Mouse (Mus musculus) MEL (cell line): Measurements from ENCODE around the gene Cfap43. TPM values are rescaled to one million over a fixed set of nuclear protein-coding genes. Genes with fewer than 3 reads are reported as not detected.

Experiments used
- DNase-seq: peaks from one replicate; pipeline ENCODE4 v3.0.0; 2011; ENCODE audit warnings: low read depth, low spot score
- H3K27ac ChIP-seq: 2 replicates; pipeline ENCODE4 v1.5.1; 2012; ENCODE audit warnings: low read depth, mild to moderate bottlenecking, control low read depth, low read length, moderate library complexity; ENCODE audit not compliant: control insufficient read depth
- H3K27me3 ChIP-seq, 2 experiments: fragments of 150-350 bp in 1 of 2; sonication (generic) in 1 of 2; 2 replicates each; pipeline ENCODE4 v1.6.1; 2012; ENCODE audit warnings: low read length in 2 of 2, mild to moderate bottlenecking in 2 of 2, improper control_type of control experiment in 1 of 2, moderate library complexity in 1 of 2; ENCODE audit not compliant: insufficient read depth in 2 of 2, control insufficient read depth in 1 of 2
- H3K36me3 ChIP-seq, 2 experiments: 2 replicates each; pipeline ENCODE4 v1.6.1; 2012 to 2014; ENCODE audit warnings: low read length in 2 of 2, improper control_type of control experiment in 1 of 2, inconsistent platforms in 1 of 2, mild to moderate bottlenecking in 1 of 2; ENCODE audit not compliant: insufficient read depth in 2 of 2, control insufficient read depth in 1 of 2
- H3K4me1 ChIP-seq, 2 experiments: fragments of 150-350 bp in 1 of 2; sonication (generic) in 1 of 2; 2 replicates each; pipeline ENCODE4 v1.6.1; 2012; ENCODE audit warnings: low read length in 2 of 2, improper control_type of control experiment in 1 of 2, mild to moderate bottlenecking in 1 of 2; ENCODE audit not compliant: insufficient read depth in 2 of 2, control insufficient read depth in 1 of 2
- H3K4me3 ChIP-seq, 2 experiments: fragments of 150-350 bp in 1 of 2; sonication (generic) in 1 of 2; 2 replicates each; pipeline ENCODE4 v1.5.1; 2012; ENCODE audit warnings: low read depth in 2 of 2, low read length in 2 of 2, mild to moderate bottlenecking in 2 of 2, moderate library complexity in 2 of 2, control low read depth in 1 of 2, improper control_type of control experiment in 1 of 2; ENCODE audit not compliant: control insufficient read depth in 1 of 2, insufficient read depth in 1 of 2
- H3K79me2 ChIP-seq: 2 replicates; pipeline ENCODE4 v1.6.1; 2012; ENCODE audit warnings: mild to moderate bottlenecking, low read length, moderate library complexity; ENCODE audit not compliant: control insufficient read depth, poor library complexity, insufficient read depth
- H3K9ac ChIP-seq: 2 replicates; pipeline ENCODE4 v1.6.1; 2012; ENCODE audit warnings: low read depth, mild to moderate bottlenecking, control low read depth, low read length, moderate library complexity; ENCODE audit not compliant: control insufficient read depth, poor library complexity, severe bottlenecking
- H3K9me3 ChIP-seq: fragments of 150-350 bp; sonication (generic); replicated peaks from 2 replicates; pipeline ENCODE4 v1.6.1; 2012; ENCODE audit warnings: mild to moderate bottlenecking, low read length, improper control_type of control experiment, moderate library complexity; ENCODE audit not compliant: insufficient read depth
- CHD2 ChIP-seq: IDR thresholded peaks from 2 replicates; pipeline ENCODE4 v1.6.1; 2011; ENCODE audit warnings: low read length, improper control_type of control experiment
- CTCF ChIP-seq, 3 experiments: IDR thresholded peaks in 2 of 3; conservative IDR thresholded peaks in 1 of 3; 2 replicates each; pipeline ENCODE4 v1.5.1; 2011 to 2012; ENCODE audit warnings: low read length in 3 of 3, low read depth in 2 of 3, mild to moderate bottlenecking in 2 of 3, improper control_type of control experiment in 1 of 3, inconsistent platforms in 1 of 3, mixed read lengths in 1 of 3, moderate library complexity in 1 of 3; ENCODE audit not compliant: control insufficient read depth in 1 of 3, insufficient read depth in 1 of 3, poor library complexity in 1 of 3, severe bottlenecking in 1 of 3
- E2F4 ChIP-seq: IDR thresholded peaks from 2 replicates; pipeline ENCODE4 v1.6.1; 2011; ENCODE audit warnings: low read depth, low read length, improper control_type of control experiment, borderline replicate concordance
- ELF1 ChIP-seq: IDR thresholded peaks from 2 replicates; pipeline ENCODE4 v1.6.1; 2014; ENCODE audit warnings: low read depth, mild to moderate bottlenecking, inconsistent platforms, low read length, improper control_type of control experiment, moderate library complexity
- EP300 ChIP-seq, 2 experiments: IDR thresholded peaks; 2 replicates each; pipeline ENCODE4 v1.6.1; 2011; ENCODE audit warnings: improper control_type of control experiment in 2 of 2, low read length in 2 of 2, low read depth in 1 of 2, mild to moderate bottlenecking in 1 of 2
- GABPA ChIP-seq: IDR thresholded peaks from 2 replicates; pipeline ENCODE4 v1.6.1; 2012; ENCODE audit warnings: low read depth, mild to moderate bottlenecking, inconsistent platforms, low read length, improper control_type of control experiment, moderate library complexity
- GATA1 ChIP-seq: IDR thresholded peaks from 2 replicates; pipeline ENCODE4 v1.6.1; 2011; ENCODE audit warnings: low read depth, low read length, improper control_type of control experiment
- HCFC1 ChIP-seq: IDR thresholded peaks from 2 replicates; pipeline ENCODE4 v1.6.1; 2012; ENCODE audit warnings: low read depth, mild to moderate bottlenecking, inconsistent platforms, low read length, improper control_type of control experiment, moderate library complexity
- KAT2A ChIP-seq: conservative IDR thresholded peaks from 2 replicates; pipeline ENCODE4 v1.6.1; 2012; ENCODE audit warnings: low read depth, low read length, improper control_type of control experiment, inconsistent platforms
- MAFK ChIP-seq: IDR thresholded peaks from 2 replicates; pipeline ENCODE4 v1.6.1; 2011; ENCODE audit warnings: low read depth, mild to moderate bottlenecking, low read length, improper control_type of control experiment, borderline replicate concordance
- MYB ChIP-seq: IDR thresholded peaks from 2 replicates; pipeline ENCODE4 v1.6.1; 2011; ENCODE audit warnings: mild to moderate bottlenecking, low read depth, low read length, improper control_type of control experiment
- MYC ChIP-seq: IDR thresholded peaks from 2 replicates; pipeline ENCODE4 v1.6.1; 2011; ENCODE audit warnings: low read depth, mild to moderate bottlenecking, low read length, improper control_type of control experiment, moderate library complexity
- NELFE ChIP-seq: IDR thresholded peaks from 2 replicates; pipeline ENCODE4 v1.6.1; 2011; ENCODE audit warnings: low read depth, low read length, improper control_type of control experiment
- POLR2A ChIP-seq, 2 experiments: IDR thresholded peaks; 2 replicates each; pipeline ENCODE4 v1.6.1; 2011 to 2012; ENCODE audit warnings: low read length in 2 of 2, mild to moderate bottlenecking in 2 of 2, control low read depth in 1 of 2, improper control_type of control experiment in 1 of 2, low read depth in 1 of 2, moderate library complexity in 1 of 2; ENCODE audit not compliant: control insufficient read depth in 1 of 2, insufficient read depth in 1 of 2, poor library complexity in 1 of 2
- POLR2AphosphoS5 ChIP-seq: IDR thresholded peaks from 2 replicates; pipeline ENCODE4 v1.6.1; 2012; ENCODE audit warnings: low read depth, borderline replicate concordance, mild to moderate bottlenecking, inconsistent platforms, low read length, moderate library complexity, mixed read lengths
- TAL1 ChIP-seq: IDR thresholded peaks from 2 replicates; pipeline ENCODE4 v1.6.1; 2012; ENCODE audit warnings: mild to moderate bottlenecking, inconsistent platforms, low read length, moderate library complexity, mixed read lengths
- UBTF ChIP-seq: IDR thresholded peaks from 2 replicates; pipeline ENCODE4 v1.6.1; 2012; ENCODE audit warnings: low read depth, mild to moderate bottlenecking, inconsistent platforms, low read length, improper control_type of control experiment, moderate library complexity, borderline replicate concordance; ENCODE audit not compliant: insufficient read depth
- USF1 ChIP-seq: IDR thresholded peaks from 2 replicates; pipeline ENCODE4 v1.6.1; 2014; ENCODE audit warnings: low read depth, mild to moderate bottlenecking, inconsistent platforms, low read length, improper control_type of control experiment, moderate library complexity
- USF2 ChIP-seq, 2 experiments: IDR thresholded peaks; 2 replicates each; pipeline ENCODE4 v1.6.1; 2011 to 2012; ENCODE audit warnings: improper control_type of control experiment in 2 of 2, low read length in 2 of 2, borderline replicate concordance in 1 of 2, inconsistent platforms in 1 of 2, low read depth in 1 of 2, mild to moderate bottlenecking in 1 of 2; ENCODE audit not compliant: insufficient read depth in 1 of 2
- ZNF384 ChIP-seq: IDR thresholded peaks from 2 replicates; pipeline ENCODE4 v1.6.1; 2012; ENCODE audit warnings: low read depth, mild to moderate bottlenecking, inconsistent platforms, low read length, improper control_type of control experiment
- polyA plus RNA-seq, 2 experiments: library from polyadenylated mRNA; stranded (reverse) in 1 of 2; unstranded in 1 of 2; fragments of >175 nt in 1 of 2; fragments of >200 nt in 1 of 2; gene quantifications; 2 replicates each; pipeline versions ENCODE4 v1.2.1 to v1.2.4; 2012; ENCODE audit warnings: low replicate concordance in 2 of 2, low read depth in 1 of 2; ENCODE audit not compliant: insufficient read length in 2 of 2, insufficient read depth in 1 of 2, missing spikeins in 1 of 2
- total RNA-seq: library from RNA; depleted of rRNA; stranded (reverse); fragments of 300-350 nt; gene quantifications from 2 replicates; pipeline ENCODE4 v1.2.3, GENCODE M21; 2012

The Cfap43 gene
- total and polyA plus RNA-seq, 3 experiments, result 0.10 to 0.12 TPM; not detected in 1

- Histone ChIP-seq H3K4me3 (no peak overlapping the region), H3K9me3 (no peaks in the 10 kb centered on the region), H3K36me3 (no peaks in the 10 kb centered on the region), H3K4me1 (no peaks in the 10 kb centered on the region), H3K79me2 (no peaks in the 10 kb centered on the region), H3K9ac (no peak overlapping the region), H3K27me3 (peaks cover 0 to 3% of the 10 kb centered on the region in 2 experiments; a peak in 2 of 4 replicates), H3K27ac (no peak overlapping the region)
- DNase-seq, result no peak
- TF ChIP-seq HCFC1 (no peak), POLR2AphosphoS5 (no peak), TAL1 (no peak), GABPA (no peak), MYB (no peak), POLR2A (IDR thresholded peaks at IDR 0.05; ENCODE audit: control insufficient read depth in 1 of 2, insufficient read depth in 1 of 2, low read depth in 1 of 2, low read length in 2 of 2, poor library complexity in 1 of 2) (no peak), NELFE (no peak), GATA1 (no peak)
Observed at GRCm38 (mm10) chr19:47777847-47778246, 141.2 kb downstream of the Cfap43 start.

GRCm38 (mm10) chr19:47755625-47756024 lies 163.5 kb downstream of the Cfap43 start:
- H3K9me3 ChIP-seq, result no peaks in the 10 kb centered on the region
- TF ChIP-seq TAL1, result no peak
- TF ChIP-seq ELF1, result no peak
- TF ChIP-seq MAFK, result no peak
- TF ChIP-seq KAT2A, result no peak
- TF ChIP-seq, all 39 proteins: peak for 0
- Histone ChIP-seq H3K4me1 (no peaks in the 10 kb centered on the region), H3K4me3 (no peak overlapping the region), H3K9ac (no peak overlapping the region), H3K27me3 (peaks cover 0 to 3% of the 10 kb centered on the region in 2 experiments; a peak in 2 of 4 replicates), H3K79me2 (no peaks in the 10 kb centered on the region), H3K36me3 (no peaks in the 10 kb centered on the region), H3K27ac (no peak overlapping the region)
- DNase-seq, result no peak

GRCm38 (mm10) chr19:47754931-47755330 lies 164.2 kb downstream of the Cfap43 start:
- no peaks in the 10 kb centered on the region for H3K4me1 ChIP-seq
- 0 out of 4 replicates have a peak overlapping the region, but pooled peaks of 1 of the 2 experiments have one; percentile 22 for H3K4me3 ChIP-seq
- peak; percentile 54 for DNase-seq
- H3K79me2 ChIP-seq, result no peaks in the 10 kb centered on the region
- TF ChIP-seq KAT2A (no peak), HCFC1 (no peak), GATA1 (no peak), MYB (no peak), MAFK (no peak), USF1 (no peak), ZNF384 (no peak), CHD2 (no peak), TAL1 (no peak), GABPA (no peak), E2F4 (no peak), CTCF (IDR thresholded peaks at IDR 0.05 in 2 of 3, conservative IDR thresholded peaks at IDR 0.05 in 1 of 3; ENCODE audit: control insufficient read depth in 1 of 3, insufficient read depth in 1 of 3, low read depth in 2 of 3, low read length in 3 of 3, poor library complexity in 1 of 3, severe bottlenecking in 1 of 3) (no peak), ELF1 (no peak), MYC (no peak), UBTF (no peak), POLR2AphosphoS5 (no peak), USF2 (IDR thresholded peaks at IDR 0.05; ENCODE audit: borderline replicate concordance in 1 of 2, insufficient read depth in 1 of 2, low read depth in 1 of 2, low read length in 2 of 2) (no peak), EP300 (IDR thresholded peaks at IDR 0.05; ENCODE audit: low read depth in 1 of 2, low read length in 2 of 2) (no peak)
- H3K36me3 ChIP-seq, result no peaks in the 10 kb centered on the region
- H3K27me3 ChIP-seq, result peaks cover 0 to 3% of the 10 kb centered on the region in 2 experiments; a peak in 2 of 4 replicates
- no peaks in the 10 kb centered on the region for H3K9me3 ChIP-seq
- no peak overlapping the region for H3K27ac ChIP-seq
- no peak overlapping the region for H3K9ac ChIP-seq
